Mouse (Mus musculus): ENCODE results near the gene Actr10.

- TF ChIP-seq CTCF (IDR thresholded peaks at IDR 0.05; ENCODE audit: low read depth), result no peak
- peak; percentile 78 for TF ChIP-seq EP300 (IDR thresholded peaks at IDR 0.05; ENCODE audit: low read depth)
Observed at GRCm38 (mm10) chr12:70937571-70938384, at the start of gene Actr10.
